Mouse (Mus musculus) heart, postnatal 0 days (tissue): ENCODE measurements around the gene Adamts20.

Experiments
- CTCF ChIP-seq: IDR thresholded peaks from 2 replicates; pipeline ENCODE4 v1.5.1; 2016; ENCODE audit warnings: antibody characterized with exemption, control low read depth, low read depth
- EP300 ChIP-seq: IDR thresholded peaks from 2 replicates; pipeline ENCODE4 v1.6.1; 2016; ENCODE audit warnings: antibody characterized with exemption, low read depth

- TF ChIP-seq CTCF (no peak), EP300 (no peak)
These were observed 200.7 kb downstream of the Adamts20 start for GRCm38 (mm10) chr15:94264497-94264879.
